Mouse (Mus musculus) CD4-positive helper T cell, adult 2 months (primary cell): Measurements from ENCODE around the gene Psen2.

Source experiments
- DNase-seq: peaks from one replicate; pipeline ENCODE4 v3.0.0-alpha.2; 2012; ENCODE audit warnings: low read depth, missing footprints, low spot score

Psen2 gene

DNA sequence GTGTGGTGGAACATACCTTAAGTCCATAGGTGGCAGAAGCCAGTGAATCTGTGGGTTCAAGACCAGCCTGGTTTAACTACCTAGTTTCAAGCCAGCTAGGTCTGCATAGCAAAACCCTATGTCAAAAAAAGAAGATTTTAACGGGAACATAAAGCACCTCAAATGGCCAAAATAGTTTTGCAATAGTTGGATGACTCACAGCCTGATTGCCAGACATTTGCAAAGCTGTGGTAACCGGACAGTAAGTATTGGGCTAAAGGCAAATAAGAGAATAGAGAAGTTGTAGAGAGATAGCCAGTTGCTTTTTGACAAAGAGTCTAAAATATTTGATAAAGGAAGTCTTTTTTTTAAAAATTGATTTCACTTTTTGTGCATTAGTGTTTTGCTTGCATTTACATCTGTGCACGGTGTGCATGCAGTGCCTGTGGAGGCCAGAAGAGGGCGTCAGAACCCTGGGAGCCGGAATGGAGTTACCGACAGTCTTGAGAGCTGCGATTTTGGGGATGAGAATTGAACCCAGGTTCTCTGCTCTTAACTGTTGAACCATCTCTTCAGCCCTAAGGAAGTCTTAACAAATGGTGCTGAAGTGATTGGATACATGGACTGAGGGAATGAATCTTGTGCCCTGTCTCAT lies at the start of gene Psen2:
TSS of gene Psen2 (minus strand) at position 75 of the 634 bp plus-strand sequence.
- DNase-seq = peak; percentile 42

DNA sequence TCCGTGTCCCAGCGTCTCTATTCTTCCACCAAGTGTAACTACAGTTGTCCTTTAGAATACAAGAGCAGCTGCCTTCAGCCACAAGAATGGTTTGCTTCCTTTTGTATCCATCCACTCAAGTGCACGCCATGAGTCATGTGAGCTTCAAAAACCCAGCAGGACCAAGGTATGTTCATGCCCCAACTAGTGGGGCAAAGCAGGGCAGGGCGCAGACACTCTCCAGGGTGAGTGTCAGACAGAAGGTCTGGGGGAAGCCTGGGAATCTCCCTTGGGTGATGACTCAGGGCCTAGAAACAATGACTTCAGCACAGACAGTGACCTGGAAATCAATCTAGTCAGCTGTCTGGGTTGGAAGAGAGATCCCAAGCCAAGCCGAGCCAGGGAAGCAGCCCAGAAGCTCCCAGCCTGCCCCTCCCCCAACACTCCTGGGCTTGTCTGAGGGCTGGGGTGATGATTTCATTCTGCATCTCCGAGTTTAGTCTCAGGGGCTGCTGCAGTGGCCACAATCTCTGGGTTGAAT lies 49.6 kb upstream of the Psen2 start:
- no peak for DNase-seq

DNA sequence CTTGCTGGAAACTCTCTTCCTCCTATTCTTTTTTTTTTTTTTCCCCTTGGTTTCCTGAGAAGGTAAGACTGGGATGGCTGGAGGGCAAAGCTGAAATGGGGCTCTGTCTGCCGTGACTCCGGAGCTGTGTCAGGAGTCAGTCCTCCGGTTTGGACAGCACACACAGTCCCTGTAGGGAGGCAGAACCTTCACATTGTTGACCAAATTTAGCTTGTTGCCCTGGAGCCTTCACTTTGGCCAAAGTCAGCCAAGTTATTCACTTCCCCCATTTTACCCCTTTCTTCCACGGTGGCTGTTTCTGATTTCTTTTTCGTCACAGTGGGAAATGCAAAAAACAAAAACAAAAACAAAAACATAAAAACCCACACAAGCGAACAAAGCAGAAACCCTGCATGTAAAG lies 49.0 kb upstream of the Psen2 start:
- no peak for DNase-seq

DNA sequence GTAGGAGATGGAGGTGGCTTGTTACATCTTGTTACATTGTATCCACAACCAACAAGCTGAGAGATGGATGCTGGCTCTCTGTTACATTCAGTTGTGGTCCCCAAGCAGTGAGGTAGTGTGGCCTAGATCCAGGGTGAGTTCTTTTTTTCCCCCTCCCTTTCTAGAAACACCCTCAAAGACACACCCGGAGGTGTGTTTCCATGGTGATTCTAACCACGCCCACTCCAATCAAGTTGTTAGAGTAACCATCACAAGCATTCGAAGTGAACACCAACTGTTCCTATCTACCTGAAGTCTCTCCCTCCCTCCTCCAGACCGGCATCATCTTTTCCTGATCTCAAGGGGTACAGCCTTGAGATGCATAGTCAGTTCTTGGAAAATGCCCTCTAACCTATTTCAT lies 45.7 kb upstream of the Psen2 start:
- DNase-seq = peak; percentile 42

DNA sequence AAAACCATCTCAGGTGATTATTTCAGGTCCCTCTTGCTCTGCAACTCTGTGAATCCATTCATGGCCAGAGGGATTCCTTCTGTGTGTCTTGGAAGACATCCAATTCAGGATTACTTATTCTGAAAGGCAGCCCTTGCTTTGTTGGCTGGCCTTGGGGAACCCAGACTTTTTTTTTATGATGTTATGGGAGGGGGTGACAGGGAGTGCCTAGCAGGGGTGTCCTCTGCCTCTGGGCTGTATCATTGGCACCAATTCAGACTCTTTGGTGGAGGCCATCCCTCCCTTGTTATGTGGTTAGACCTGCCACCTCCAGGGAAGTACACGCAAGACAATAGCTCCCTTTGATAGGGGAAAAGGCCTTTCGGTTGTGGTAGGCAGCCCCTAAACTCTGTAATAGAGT lies 44.4 kb upstream of the Psen2 start:
- DNase-seq = peak; percentile 20

DNA sequence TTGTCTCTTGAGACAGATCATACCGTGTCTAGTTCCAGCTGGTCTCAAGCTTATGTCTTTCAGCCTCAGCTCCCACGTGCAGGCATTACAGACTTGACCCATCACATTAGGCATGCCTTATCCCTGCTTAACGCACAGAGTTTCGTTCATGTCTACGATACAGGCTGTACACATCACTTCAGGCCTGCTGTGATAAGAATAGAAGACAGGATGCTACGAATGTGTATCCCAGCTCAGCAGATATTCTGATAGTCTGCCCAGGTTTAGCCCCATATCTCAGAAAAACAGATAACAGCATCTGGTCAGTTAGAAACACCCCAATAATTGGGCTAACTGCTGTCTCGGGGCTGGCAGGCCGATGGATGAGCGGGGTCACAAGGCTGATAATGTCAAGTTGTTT lies 43.7 kb upstream of the Psen2 start:
- DNase-seq = no peak

DNA sequence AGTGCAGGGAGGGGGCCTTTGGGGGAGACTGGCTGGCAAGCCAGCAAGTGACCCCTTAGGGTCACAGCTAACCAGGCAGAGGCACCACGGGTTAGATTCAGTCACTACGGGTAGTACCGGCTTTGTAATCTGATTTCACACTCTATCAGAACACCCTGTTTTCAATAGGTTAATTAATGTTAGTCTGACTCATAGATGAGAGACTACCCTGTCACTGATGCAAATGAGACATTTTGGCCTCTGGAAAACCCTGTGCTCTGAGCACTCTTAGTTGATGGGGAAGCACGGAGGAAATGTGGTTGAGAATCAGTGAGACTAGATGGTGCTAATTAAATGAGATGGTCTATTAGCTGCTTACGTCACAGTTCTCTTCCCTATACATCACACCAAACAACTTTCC lies 40.4 kb upstream of the Psen2 start:
- peak; percentile 34 for DNase-seq

DNA sequence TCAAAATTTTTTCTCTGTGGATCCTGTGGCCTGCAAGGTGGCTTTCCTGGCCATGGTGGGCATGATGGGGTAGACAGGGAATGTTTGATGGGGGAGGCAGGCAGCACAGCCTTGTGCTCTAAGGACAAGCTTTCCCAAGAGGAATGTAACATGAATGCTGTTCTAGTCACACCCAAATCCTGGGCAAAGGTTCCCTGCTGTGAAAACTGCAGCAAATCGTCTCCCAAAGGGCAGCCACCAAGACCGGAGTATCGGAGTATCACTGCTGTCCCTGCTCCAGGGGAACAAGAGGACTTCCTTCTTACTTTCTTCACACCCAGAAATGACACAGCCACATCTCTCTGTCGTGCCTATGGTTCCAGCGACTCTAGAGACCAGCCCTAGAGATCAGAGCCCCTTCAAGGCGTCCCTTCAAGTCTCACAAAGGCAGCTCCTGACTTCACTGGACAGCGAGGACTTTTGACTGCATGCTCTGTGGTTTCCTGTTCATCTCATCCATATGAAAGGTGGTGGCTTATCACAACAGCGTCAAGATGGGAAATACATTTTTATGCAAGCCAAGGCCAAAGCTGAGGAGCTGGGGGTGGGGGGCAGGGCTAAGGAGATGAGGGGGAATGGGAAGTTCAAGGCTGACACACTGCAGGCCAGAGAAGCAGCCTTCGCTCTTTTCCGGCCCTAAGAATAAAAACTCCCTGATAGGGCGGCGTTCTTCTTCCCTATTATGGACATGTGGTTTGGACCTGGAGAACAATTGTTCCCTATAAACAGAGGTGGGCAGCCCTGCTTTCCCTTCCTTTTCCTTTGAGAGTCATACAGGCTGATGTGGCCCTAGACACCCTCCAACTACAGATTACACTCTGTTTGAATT lies 39.2 kb upstream of the Psen2 start:
- no peak for DNase-seq

DNA sequence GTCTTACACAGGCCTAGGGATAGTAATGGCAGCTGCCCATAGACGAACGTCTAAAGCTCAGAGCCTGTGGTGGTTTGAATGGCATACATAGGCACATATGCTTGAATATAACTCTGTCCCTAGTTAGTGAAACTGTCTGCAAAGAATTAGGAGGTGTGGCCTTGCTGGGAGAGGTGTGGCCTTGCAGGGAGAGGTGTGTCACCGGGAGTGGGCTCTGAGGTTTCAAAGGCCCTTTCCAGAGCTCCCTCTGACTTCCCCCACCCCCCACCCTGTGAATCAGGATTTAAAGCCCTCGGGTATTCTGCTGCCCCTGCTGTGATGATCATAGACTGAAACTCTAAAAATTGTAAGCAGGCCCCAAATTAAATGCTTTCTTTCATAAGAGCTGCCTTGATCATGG lies 37.8 kb upstream of the Psen2 start:
- DNase-seq = no peak

DNA sequence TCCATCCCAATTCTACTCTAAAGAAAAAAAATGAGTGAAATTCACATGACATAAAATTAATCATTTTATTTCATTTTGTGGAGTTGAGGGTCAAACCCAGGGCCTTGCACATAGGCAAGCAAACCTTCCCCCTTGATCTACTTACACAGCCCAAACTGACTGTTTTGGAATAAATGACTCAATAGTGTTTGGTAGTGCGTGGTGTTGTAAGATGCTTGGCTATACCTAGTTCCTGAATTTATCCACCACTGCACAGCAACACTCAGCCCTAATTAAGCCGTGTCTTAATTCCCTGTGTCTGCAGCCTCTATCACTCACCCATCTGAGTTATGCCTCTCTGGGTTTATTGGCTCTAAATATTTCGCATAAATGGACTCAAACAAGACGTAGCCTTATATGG lies 37.1 kb upstream of the Psen2 start:
- DNase-seq = no peak

DNA sequence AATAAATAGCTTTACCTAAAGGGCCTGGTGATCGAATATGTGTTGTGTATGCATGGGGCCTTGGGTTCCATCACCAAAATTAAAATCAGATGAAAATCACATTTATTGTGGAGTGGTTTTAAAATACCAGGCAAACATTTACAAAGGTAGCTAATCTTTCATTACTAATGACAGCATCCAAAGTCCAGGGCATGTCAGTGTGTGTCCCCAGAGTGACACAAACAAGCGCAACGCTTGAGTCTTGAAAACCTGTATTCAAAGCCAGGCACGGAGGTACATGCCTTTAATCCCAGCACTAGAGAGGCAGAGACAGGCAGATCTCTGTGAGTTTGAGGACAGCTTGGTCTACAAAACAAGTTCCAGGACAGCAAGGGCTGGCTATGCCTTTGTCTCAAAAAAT lies 36.5 kb upstream of the Psen2 start:
- DNase-seq = no peak

DNA sequence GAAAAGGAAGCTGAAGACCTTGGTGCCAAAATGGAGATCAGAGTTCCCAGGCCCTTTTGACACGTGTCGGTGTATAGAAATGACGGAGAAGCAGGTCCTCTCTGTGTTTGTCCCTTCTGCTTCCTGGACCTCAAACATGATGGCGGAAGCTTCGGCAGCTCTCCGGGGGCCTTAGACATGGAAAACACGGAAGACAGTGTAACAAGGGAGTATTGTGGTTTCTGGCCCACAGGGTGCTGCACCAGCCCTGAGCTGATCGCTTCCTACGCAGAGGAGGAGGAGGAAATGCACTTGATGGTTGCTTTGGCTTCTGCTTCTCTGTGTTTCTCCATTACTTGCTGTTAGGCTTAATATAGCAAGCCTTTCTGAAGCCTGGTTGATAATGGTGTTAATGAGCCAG lies 32.9 kb upstream of the Psen2 start:
- peak; percentile 70 for DNase-seq

DNA sequence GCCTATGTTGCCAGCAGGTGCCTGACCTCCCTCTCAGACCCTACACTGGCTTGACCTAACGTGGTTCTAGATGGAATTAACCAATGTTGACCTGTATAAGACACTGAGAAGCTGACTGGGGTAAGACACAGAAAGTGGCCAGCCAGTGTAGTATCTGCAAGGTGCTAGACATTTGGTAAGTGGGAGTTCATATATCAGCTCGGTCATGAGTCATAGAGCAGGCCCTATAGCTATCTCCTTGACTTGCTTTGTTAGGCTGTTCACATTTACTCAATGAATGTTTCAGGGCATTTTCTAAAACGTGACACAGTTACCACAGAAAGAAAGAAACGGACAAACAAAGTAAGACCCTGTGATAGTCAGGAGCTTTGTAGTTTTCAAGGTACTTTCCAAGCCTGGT lies 27.1 kb upstream of the Psen2 start:
- DNase-seq = no peak

DNA sequence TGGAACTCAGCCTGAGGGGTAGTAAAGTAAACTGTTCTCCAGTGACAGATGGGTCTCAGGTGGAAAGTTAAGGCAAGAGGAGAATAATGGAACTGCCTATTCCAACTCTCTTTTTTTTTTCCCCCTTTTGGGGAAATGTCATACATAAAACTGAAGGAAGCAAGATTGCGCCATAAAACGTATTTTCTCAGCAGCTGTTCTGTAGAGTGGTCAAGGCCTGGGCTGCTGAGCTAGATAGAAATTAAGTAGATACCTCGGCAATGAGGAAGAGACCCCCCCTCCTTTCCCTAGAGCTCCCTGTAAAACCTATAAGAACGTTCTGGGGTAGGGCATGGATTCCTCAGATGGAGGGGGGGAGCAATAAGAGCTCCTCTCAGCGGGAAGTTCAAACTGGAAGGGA lies 26.6 kb upstream of the Psen2 start:
- no peak for DNase-seq

DNA sequence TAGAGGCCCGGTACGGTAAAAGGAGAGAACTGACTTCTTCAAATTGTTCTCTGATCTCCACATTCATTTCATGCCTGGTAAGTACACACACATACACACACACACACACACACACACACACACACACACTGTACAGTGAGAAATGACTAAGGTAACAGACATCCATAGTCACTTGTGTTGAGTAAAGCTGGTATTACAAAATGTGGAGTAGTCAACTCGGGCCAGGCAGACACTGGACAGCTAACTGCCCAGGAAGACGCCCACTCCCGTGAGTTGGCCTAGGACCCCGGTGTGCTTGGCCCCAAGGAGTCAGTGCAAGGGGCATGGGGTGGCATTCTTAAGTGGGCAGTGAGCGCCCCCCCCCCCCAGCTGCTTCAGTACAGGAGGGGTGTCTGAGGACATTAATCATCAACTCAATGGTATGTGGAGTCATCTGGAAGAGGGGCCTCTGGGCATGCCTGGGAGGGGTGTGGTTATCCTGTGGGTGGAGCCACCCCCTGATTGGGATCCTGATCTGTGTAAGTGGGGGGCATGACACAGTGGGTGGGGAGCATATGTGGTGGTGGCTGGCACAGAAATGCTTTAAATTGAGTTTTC lies 25.7 kb upstream of the Psen2 start:
- no peak for DNase-seq

DNA sequence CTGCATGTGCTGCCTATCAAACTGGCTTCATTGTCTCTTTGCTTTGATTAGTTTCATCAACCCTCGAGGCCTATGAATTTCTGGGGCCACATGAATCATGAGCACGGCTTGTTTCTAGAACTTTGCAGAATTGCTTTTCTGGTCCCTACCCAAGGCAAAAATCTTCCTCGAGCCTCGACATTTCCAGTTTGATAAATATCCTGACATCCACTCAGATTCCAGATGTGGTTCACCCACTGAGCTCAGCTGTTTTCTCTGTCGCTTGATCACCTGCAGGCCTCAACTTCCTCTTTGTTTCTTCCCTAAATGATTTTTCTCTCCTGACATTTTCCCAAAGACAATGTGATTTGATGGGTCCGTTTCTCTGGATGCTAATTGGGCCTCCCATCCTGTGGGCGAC lies 25.0 kb upstream of the Psen2 start:
- no peak for DNase-seq

DNA sequence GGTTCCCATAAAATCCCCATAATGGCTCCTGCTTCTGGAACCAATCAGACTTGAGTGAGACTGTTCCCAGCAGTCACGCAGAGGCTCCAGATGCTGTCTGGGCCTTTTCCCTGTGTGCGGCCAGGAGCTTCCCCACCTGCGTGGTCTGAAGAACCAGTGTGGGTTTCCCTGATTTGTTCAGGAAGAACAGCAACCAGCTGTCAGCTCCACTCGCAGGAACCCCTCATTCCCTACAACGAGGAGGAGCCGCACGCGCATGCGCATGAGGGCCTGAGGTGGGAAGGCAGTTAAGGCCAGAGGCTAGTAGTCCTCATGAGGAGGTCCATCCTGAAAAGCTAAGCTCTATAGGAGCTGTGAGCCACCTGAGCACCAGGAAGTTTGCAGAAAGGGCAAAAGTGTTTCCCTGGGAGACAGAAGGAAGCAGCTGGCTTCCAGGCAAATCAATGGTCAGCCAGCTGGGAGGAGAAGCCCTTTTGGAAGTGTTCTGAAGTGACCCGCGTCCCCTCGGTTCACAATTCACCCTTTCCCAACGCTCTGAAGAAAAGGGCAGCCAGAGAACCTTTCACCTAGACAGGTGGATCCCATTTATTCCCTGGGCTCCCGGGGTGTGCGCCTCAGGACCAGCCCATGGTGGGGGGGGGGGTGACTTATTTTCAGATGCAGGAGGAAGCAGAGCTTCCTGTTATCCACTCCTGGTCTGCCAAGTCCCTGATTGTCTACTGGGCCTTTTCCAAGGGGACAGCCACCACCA lies 23.0 kb upstream of the Psen2 start:
- no peak for DNase-seq

DNA sequence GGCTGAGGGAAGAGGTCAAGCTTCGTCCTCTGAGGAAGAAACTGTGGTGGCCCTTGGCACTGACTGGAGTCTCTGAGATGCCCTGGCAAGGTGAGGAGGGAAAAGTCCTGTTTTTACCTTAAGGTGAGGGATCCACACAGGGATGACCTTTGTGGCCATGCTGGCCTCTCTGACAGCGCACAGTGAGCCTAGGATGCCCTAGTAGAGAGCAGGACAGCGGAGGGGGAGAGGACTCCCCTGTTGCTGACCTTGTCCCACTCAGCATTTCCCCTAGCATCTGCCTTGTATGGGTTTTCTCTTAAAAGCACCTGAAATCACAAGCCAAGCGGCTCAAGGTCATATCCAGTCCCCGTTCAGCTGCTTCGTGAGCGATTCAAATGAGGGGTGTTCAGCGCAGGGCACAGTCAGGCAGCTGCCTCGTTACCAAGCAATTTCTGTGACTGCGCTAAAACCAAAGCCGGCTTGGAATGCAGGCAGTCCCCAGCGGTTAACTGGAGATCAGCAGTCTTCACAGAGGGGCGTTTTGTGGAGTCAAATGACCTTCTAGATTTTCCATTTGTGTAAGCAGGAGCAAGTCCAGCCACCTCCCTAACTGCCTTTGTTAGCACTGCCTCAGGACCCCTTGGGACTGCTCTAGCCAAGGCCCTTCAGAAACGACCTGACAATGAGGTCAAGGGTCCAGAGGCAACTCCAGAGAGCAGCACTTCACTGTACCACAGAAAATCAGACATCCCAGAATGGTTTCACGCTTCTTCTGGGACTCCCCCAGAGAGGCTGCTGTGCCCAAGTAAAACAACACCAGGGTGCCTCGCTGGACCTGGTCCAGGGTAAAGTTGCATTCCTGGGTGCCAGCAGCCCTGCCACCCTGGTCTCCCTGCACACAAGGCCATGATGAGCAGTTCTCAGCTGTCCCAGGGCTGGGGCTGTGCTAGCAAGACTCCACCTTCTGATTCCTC lies 20.9 kb upstream of the Psen2 start:
- no peak for DNase-seq

DNA sequence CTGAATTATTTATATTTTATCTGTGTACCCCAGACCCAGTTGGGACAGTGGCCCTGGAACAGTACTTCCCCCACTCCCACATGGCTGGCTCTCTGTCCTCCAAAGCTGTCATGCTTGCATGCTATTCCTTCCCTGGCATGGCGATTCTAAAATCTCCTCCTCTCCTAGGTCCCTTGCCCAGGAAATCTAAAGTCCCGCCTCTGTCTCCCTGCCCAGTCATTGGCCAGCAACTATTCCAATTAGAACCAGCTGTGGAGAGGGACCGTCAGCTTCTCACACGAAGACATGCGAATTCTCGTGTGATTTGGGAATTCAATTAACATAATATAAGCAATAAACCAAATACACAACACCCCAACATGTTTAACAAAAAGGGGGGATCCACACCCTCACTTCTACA lies 19.3 kb upstream of the Psen2 start:
- DNase-seq = no peak

DNA sequence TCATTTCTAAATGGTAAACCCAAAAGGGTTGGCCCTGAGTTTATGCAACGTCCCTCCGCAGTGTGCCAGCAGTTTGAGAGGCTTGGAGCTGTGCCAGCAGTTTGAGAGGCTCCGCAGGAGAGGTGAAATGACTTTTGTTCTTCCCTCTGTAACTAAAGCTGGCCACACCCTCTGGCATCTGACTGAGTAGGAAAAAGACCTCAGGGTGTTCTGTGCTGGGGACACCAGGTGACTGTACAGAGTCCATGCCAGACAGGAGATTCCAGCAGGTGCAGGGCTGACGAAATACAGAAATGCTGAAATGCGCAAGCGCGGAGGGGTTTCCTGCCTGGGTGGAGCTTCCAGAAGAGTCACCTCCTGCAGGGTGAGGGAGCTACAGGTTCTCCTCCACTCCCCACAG lies 16.4 kb upstream of the Psen2 start:
- peak; percentile 88 for DNase-seq

DNA sequence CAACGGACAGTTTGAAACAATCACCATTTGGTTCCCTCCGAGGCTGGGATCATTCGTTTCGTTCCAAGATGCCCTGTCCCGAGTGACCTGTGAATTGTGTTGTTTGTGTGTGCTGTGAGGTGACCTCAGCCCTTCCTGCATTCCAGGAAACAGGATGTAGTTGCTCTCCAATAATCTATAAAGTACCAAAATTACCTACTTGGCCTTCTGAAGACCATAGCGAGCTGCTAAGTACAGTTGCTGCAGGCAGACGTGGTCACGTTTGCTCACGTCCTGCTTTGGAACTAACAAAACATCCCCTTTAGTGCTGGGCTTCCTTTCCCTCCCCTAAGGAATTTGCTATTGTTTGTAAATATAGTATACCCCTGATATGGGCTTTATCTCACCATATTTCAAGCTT lies 14.3 kb upstream of the Psen2 start:
- DNase-seq = no peak
